Mouse (Mus musculus): ENCODE data around the gene Zc3h10.

- peak; percentile 61 for TF ChIP-seq CTCF (IDR thresholded peaks at IDR 0.05; ENCODE audit: control insufficient read depth, insufficient read depth, low read length)
- TF ChIP-seq POLR2A (IDR thresholded peaks at IDR 0.05; ENCODE audit: borderline replicate concordance, control insufficient read depth, low read depth, low read length), result no peak
Observed at GRCm38 (mm10) chr10:128575063-128575462, 27.5 kb upstream of the Zc3h10 start.

Measured in bone marrow, adult 2 months (tissue).